Mouse (Mus musculus): ENCODE measurements around the gene Slc30a10.

Gene Slc30a10

DNA sequence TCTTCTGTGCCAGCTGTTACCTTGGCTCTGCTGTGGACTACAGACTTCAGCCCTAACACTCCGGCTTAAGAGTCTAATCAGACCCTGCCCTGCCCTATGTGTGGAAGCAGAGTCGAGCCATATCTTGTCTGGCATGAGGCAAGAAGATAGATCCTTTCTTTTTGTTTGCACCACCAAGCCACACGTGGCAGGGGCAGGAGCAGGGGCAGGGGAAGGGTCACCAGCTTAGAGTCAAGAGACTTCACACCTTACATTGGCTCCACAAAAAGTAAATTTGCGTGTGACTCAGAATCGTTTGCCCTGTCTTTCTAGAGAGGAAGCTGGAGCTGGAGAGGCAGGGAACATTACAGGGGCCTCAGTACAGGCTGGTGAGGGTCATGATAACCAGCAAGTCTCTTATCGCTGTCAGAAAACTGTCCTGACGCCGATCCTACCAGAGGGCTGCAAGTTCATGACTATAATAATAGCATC, 14.9 kb downstream of the Slc30a10 start:
- no peak for DNase-seq

DNA sequence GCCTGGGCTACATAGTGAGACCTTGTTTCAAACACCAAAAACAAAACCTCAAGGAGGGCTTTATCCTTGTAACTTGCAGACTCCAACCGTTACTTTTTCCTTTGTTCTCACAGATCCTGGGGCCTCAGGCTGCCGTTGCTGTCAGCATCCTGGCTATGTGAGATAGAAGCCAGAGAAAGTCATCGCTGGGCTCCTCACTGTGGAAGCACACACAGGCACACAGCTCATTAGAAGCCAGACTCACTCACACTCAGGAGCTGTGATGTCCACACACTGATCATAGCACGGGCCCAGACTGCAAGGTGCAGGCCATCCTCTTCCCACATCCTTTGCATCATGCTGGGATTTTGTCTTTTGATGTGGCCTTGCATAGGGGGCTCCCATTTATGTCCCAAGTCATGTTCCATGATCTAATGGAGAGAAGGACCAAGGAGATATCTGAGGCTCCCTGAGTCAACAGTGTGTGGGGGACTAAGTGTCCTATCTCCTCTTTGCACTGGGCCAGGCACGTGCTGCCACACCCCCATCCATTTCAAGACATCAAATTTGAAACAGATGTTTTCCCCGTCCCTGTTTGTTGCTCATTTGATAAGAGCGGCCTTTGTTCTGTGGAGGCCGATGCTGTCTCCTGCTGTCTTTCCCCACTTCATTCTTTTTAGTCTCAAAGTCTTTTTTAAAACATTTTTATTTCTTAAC, 17.5 kb downstream of the Slc30a10 start:
- no peak for DNase-seq

DNA sequence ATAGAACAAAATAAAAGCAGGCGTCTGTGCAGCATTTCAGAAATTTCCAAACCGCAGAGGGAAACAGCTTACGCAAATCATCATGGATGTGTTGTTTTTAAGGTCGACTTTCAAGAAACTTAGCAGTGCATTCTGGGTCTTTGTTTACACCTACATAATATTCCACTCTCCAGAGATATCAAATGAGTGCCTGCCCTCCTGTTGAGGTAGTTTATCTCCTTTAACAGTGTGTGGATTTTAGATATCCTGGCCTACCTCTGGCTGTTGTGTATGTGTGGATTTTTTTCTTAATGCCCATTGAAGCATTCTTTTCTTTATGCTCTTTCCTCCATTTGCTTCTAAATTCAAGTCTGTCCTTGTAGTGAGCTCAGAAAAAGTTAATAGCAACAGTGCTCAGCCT, 18.1 kb downstream of the Slc30a10 start:
- no peak for DNase-seq

DNA sequence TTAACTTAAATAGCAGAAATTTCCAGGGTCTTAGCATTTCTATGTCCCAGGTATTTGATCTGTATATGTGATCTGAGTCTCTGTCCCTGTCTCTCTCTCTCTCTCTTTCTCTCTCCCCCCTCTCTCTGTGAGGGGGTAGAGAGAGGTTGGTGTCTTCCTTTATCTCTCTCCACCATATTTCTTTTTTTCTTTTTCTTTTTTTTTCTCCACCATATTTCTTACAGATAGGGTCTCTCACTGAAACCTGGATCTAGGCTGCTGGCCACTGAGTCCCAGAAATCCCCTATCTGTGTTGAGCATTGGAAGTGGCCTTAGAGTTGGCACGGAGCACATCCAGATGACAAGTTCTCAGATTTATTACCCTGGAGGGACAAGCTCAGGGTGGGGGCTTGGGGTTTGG, 18.8 kb downstream of the Slc30a10 start:
- DNase-seq: no peak

DNA sequence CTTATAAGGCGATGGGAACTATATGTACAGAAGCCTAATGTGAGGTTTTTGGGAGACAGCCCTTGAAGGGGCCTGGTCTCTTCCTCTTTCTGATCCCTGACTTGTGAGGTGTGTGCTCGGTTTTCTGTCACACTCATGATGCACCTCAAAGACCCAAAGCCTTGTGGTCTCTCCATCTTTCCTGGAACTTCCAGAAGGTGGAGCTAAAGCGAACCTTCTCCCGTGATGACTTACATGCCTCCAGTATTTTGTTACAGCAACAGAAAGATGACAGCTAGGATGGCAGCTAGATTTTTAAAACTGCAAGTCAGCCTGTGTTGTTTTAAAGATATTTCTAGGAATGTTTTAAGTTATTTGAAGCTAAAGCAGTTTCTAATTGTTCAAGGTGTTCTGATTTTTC, 25.2 kb downstream of the Slc30a10 start:
- no peak for DNase-seq

DNA sequence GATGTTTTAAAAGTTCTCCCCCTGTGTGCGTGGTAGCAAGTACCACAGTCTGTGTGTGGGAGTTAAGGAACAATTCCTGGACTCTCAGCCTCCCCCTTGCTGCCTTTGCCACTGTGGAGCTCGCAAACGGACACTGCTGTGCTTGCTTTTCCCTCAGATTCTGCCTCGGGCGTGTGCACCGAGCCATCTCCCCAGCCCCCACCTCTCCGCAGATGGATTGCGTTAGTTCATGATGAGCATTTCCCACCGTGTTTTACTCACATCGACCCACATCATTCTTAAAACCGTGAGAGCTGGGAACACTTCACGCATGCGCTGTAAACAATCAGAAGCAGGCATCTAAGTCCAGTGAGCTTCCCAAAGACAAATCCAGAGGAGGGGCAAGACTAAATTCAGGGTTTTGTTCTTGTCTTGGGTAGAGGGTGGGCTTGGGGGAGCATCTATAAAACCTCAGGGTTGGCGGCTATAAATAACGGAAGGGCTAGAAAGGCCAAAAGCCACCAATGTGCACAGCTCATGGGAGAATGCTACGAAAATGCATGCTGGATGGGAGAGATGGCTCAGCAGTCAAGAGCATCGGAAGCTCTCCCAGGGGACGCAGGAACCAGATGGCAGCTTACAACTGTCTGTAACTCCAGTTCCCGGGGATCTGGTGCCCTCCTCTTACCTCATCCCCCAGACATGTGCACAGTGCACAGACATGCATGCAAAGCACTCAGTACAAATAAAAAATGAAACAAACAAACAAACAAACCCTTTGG, 27.5 kb downstream of the Slc30a10 start:
- no peak for DNase-seq

DNA sequence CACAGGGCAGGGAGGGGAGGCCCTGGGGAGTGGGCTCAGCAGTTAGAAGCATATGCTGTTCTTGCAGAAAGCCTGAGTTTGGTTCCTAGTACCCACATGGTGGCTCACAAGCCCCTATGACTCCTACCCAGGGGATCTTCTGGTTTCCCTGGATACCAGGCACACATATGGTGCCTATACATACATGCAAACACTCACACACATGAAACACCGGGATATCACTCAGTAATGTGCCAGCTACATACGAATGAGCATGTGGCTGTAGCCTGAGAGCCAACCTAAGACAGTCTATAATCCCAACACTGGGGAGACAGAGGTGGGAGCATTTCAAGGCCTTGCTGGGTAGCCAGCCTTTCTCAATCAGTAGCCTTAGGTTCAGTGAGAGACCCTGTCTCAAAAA, 28.1 kb downstream of the Slc30a10 start:
- no peak for DNase-seq

DNA sequence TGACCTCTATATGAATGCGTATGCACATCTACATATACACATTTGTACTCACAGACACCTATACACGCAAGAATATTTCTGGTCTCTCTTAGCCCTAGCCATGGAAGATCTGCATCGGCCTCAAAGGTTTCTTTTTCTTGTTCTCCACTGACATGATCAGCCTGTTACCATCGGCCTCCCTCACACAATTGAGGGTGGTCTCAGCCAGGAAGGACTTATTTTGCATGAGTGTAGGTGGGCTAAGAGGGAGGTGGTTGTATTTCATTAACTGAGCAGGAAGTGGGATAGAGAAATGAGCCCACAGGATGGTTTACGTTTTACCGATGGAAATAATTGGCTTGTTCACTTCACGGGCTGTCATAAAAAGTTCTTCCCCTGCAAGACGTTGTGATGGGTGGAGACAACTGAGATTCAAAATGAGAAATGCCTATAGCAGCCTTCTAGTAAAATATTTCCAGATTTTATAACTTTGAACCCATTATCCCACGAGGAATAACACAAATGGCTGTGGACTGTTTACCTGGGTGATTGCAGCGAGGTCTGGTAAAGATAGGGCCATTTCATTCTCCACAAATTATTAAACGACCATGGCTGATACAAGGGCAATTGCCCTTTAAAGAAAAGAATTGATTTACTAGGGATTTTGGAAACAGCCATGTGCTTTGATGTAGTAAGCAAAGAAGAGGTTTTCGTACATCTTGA, 28.9 kb downstream of the Slc30a10 start:
- DNase-seq: no peak

DNA sequence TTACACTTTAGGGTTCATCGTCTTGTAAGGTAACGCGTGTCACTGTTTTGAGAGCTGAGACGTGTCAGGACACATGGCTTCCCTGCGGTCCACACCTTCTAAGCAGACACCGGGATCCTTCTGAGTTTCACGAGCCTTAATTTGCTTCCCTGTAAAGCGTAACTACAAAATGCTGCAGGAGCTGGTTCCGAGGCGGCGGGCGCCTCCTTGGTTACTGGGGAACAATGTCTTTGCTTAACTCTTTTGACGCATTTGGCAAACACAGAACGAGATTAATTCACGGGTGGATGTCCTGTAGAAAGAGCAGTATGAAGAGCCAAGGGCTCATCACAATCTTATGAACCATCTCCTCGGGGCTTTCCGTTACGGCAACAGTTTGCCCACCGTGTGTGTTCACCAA, 29.6 kb downstream of the Slc30a10 start:
- DNase-seq: no peak

DNA sequence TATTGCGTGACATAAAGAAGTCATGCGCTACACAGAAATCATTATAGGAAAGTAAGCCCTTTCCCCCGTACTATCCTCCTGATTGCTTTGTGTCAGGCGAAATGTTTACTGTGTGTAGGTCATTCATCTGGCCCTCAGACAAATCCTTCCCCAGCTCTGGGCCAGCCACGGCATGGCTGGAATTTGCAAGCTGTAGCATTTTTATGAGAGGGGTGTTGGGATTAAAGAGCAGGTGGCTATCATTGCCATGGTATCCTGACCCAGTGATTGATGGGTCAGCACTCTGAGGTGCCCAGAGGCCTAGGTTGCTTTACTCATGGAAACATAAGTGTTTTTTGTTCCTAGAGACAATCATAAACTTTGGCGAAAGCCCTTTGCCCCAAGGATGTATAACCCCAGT, 35.2 kb downstream of the Slc30a10 start:
- no peak for DNase-seq

DNA sequence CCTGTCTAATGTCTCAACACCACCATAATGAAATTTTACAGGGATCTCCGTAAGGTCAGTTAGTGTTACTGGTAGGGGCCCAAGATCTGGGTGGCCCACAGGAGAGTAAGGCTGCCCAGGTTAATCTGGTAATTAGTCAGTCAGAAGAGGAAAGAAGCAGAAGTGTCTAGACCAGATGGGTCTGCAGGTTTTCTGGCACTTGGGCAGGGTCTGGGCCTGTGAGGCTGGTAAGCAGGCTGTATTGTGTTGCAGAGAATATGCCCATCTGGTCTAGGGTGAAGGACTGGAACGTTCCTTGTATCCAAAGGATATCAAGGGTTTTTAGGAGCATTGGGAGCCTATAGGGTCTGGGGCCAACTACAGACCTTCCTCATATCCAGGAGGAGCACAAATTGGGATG, 36.0 kb downstream of the Slc30a10 start:
- no peak for DNase-seq

DNA sequence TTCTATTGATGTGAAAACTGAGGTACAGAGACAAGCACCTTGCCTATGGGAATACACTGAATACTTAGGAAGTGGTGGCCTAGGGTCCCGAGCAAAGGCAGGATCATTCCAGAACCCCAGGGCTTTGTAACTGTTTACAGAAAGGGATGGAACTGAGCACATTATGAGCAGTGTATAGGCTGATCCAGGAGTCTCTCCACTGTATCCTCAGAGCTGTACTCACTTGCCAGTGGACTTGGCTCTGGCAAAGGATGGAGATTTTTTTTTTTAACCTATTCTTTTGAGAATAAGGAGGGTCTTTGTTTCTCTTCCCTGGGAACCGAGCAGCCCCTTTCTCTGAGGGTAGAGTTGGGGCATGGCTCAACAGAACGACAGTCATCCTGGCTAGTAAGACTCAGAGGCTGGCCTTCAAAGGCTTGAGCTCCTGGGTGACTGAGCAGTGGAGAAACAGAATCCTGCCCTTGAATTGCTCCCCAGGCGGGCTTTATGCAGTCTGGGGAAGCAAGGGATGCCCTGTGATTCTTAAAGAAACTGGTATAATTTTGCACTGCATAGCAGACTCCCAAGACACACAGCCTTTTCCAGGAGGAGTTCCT, 38.9 kb downstream of the Slc30a10 start:
- no peak for DNase-seq

DNA sequence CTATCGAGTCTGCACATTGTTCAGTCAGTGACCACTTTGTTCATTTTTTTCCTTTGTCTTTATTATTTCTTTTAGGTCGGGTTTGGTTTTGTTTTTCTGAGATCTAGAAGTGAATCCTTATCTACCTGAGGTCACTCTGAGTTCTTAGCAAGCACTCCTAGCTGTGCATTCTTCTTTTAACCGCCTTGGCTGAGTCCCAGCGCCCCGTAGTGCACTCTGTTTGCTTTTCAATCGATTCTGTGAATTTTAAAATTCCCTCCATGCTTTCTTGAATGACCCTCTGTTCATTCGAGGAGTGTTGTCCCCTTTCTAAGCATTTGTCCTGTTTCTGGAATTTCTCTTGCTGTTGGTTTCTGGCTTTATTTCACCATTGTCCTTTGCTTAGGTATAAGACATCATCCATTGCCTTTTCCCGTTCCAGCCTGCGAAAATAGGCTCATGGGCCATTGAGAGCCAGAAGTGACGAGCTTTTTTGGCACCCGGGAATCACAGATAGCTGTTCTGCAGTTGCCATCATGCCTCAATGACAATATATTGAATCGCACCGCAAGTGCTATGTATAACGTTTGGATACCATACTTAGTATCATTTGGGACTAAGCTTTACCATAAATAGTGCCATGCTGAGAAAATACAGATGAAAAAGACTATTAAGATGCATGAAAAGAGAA, 42.3 kb downstream of the Slc30a10 start:
- DNase-seq: no peak

DNA sequence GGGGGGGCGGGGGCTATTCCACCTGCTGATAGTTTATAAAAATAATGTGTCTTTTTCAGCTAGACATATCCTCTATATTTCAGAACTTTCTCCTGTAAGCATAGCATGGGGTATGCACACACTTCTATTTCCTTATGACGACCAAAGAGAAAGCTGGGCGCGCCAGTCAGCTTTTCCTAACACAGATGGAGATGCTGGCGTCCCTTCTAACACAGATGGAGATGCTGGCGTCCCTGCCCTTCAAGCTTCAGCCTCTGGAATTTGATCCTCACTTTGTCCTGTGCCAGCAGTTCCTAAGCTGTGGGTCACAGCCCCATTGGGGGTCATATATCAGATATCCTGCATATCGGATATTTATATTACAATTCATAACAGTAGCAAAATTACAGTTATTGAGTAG, 46.0 kb downstream of the Slc30a10 start:
- no peak for DNase-seq

DNA sequence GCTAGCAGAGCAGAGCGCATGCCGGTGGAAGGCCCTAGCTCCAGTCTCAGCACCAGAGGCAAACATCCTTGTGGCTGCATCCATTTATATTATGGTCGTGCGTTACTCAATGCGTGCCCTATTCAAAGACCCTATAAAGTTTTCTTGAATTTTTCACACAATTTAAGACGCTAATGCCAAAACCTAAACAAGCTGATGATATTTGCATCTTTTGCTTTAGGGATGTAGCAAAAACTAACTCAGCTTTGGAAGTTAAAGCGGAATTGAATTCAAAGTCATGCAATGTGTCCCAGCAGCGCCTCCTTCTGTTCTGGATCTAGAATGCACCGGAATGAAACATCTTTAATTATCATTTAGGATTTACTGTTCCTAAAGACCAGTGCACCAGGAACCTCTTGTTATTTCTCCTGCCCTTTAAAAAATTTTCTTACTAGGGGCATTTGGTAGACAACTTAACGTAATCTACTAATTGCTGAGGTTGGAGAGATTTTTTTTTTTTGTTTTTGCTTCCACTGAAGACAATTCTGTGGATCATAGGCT, 47.2 kb downstream of the Slc30a10 start:
- DNase-seq: no peak

DNA sequence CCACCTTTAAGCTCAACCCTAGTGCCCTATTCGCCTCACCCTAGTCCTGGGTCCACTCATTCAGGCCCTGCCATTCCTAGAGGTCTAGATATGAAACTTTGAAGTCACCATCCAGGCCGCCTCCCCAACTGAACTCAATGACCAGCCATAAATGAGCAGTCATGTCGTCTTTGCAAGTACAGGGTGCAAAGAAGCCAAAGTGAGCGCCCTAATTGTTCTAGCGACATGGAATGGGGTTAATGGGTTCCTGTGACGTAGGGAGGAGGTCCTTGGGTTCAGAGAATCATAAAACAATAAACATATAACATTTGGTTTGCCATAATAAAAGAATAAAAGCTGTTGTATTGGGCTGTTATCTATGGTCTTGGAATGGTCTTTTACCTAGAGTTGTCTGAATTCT, 47.9 kb downstream of the Slc30a10 start:
- no peak for DNase-seq

DNA sequence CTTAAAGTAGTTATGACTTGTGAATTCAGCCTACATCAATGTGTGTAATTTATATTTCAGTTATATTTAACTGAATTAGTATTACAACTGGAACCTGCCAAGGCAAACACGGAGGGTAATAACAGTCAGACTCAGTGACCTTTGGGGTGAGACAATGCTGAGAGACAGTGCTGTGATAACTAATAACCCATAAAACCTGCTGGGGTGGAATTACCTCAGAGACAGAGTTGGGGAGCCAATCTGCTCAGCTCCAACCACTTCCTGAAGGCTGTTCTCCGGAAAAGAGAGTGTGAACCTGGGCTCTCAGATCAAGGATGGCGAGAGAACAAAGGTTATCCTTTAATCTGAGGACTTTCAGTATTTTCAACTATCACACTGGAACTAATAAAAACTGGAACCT, 54.4 kb downstream of the Slc30a10 start:
- no peak for DNase-seq

DNA sequence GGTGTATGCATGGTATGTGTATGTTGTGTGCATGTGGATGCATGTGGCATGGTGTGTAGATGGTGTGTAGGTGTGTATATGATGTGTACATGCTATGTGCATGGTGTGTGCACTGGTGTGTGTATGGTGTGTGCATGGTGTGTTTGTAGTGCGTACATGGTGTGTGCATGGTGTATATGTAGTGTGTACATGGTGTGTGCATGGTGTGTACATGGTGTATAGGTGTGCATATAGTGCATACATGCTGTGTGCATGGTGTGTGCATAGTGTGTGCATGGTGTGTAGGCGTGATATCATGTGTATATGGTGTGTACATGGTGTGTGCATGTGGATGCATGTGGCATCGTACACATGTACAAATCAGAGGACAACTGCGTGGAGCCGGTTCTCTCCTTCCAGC, 56.7 kb downstream of the Slc30a10 start:
- no peak for DNase-seq

DNA sequence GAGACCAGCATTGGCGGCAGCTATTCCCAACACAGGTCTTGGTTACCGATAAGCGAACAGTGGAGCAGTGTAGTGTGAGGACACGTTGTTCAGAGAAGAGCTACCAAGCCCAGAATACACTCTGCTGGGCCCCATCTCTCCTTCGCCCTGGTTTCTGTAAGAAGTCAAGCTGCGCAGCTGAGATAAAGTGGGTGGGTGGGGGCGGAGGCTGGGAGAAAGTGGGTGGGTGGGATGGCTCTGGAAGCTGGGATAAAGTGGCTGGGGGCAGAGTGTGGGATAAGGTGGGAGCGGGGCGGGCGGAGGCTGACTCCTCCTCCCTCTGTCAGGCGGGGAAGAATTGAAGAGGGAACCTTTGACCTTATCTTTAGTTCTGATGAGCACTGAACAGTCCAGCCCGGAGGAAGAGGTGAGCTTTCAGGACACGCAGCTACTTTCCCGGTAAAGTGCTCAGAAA, 60.9 kb downstream of the Slc30a10 start:
- DNase-seq: no peak

DNA sequence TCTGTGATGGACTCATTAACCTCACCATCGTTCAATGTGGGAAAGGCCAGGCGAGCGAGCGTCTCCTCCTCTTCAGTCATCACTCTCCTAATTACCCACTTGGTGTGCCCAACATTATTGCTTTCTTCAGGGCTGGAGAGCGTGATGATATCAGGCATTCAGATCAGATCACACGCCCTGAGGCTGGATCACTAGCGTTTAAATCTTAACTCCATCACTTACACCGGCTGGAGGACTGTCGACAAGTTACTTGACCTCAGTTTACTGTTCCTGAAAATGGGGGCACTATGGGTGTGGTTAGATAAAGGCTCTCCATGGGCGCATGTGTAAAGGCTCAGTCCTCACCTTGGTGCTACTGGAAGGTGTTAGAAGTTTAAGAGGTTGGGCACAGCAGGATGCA, 61.4 kb downstream of the Slc30a10 start:
- DNase-seq: no peak

DNA sequence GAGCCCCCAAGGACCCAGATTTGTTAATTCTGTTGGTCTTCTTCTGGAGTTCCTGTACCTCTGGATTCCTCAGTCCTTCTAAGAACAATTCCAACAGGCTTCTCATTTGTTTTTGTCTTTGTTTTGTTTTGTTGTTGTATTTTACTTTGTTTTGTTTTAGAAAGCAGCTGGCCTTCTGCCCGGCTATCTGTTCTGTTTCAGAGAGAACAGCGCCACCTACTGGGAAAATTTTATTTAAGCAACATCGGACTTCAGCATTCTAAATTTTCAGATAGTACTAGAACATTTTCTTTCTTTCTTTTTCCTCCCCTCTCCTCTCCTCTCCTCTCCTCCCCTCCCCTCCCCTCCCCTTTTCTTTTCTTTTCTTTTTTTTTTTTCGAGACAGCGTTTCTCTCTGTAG, 62.9 kb downstream of the Slc30a10 start:
- DNase-seq: no peak
